Mouse (Mus musculus): ENCODE measurements around the gene Hdc. TPM values are rescaled to one million over a fixed set of nuclear protein-coding genes. Genes with fewer than 3 reads are reported as not detected.

Gene Hdc
- 16.1 and 16.2 TPM in 2 replicates for polyA plus RNA-seq (2015; fragmentation: Nextera tagmentation; extraction: Ambion mirVana)

GRCm38 (mm10) chr2:126619249-126619704, at the start of gene Hdc:
Gene Hdc, minus strand, starts transcription at chr2:126619299.
- no peak within 1 kb of the TSS for H3K9ac ChIP-seq
- no peak within 1 kb of the TSS for H3K4me3 ChIP-seq (replicated peaks)
- H3K36me3 ChIP-seq = no peaks in the 10 kb centered on the region
- no peaks in the 10 kb centered on the region for H3K4me1 ChIP-seq
- H3K4me2 ChIP-seq = no peak within 1 kb of the TSS
- H3K9me3 ChIP-seq = no peaks in the 10 kb centered on the region
- no peaks in the 10 kb centered on the region for H3K27me3 ChIP-seq (replicated peaks)
- WGBS = 66% methylated on average over 14 of the region's 14 CpGs
- no peak for ATAC-seq (ENCODE audit: insufficient read depth, low FRiP score, low read depth)
- no peak within 1 kb of the TSS for H3K27ac ChIP-seq

GRCm38 (mm10) chr2:126668621-126669252, 49.6 kb upstream of the Hdc start:
- H3K27me3 ChIP-seq (replicated peaks) = no peaks in the 10 kb centered on the region
- WGBS = 81% methylated on average over 5 of the region's 5 CpGs
- H3K4me3 ChIP-seq (replicated peaks) = no peak overlapping the region
- no peaks in the 10 kb centered on the region for H3K9me3 ChIP-seq
- no peaks in the 10 kb centered on the region for H3K36me3 ChIP-seq
- H3K4me2 ChIP-seq = no peak overlapping the region
- no peak overlapping the region for H3K27ac ChIP-seq
- no peak overlapping the region for H3K9ac ChIP-seq
- no peak for ATAC-seq (ENCODE audit: insufficient read depth, low FRiP score, low read depth)
- peaks cover 9% of the 10 kb centered on the region; the same call in 1 of the 2 replicates for H3K4me1 ChIP-seq

DNA sequence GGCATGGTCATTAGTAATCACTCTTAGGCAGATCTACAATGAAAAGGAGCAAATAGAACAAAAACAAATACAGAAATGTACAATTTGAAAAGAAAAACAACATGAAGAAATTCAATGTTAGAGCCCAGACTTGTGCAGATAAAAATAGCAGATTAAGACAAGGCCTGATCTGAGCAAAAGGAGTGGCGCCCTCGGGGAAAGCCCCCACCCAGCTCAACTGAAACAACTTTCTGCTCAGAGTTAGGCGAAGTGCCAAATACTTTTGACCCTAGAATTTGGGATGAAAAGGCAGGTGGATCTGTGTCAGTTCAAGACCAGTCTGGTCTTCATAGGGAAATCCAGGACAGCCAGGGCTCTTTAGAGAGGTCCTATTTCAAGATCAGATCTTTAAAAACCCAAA, 46.9 kb upstream of the Hdc start:
- H3K4me2 ChIP-seq = no peak overlapping the region
- ATAC-seq (ENCODE audit: insufficient read depth, low FRiP score, low read depth) = no peak
- H3K4me3 ChIP-seq (replicated peaks) = no peak overlapping the region
- H3K4me1 ChIP-seq = no peaks in the 10 kb centered on the region
- H3K9ac ChIP-seq = no peak overlapping the region
- H3K9me3 ChIP-seq = no peaks in the 10 kb centered on the region
- 78% methylated on average over 3 of the region's 3 CpGs for WGBS
- H3K36me3 ChIP-seq = no peaks in the 10 kb centered on the region
- no peak overlapping the region for H3K27ac ChIP-seq
- H3K27me3 ChIP-seq (replicated peaks) = no peaks in the 10 kb centered on the region

GRCm38 (mm10) chr2:126663481-126663880, 44.4 kb upstream of the Hdc start:
- H3K27ac ChIP-seq = no peak overlapping the region

DNA sequence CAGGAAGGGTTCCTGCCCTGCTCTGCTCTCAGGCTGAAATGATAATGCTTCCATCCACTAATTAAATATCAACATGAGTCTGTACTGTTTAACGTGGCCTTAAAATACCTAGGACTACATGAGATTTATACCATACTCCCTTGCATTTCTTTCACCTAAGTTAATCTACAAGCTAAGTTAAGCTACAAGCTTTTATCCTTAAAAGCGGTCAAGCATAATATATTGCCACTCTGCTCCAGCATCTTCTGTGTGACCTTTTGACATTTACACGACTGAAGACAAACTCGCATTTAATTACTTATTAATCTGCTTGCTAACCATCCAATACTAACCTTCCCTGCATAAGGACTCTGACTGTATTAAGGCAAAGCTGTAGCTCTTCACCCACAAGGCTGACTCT, 33.8 kb upstream of the Hdc start:
- Histone ChIP-seq H3K4me3 (replicated peaks) (no peak overlapping the region), H3K4me2 (no peak overlapping the region), H3K36me3 (peaks cover 17% of the 10 kb centered on the region; the same call in 1 of the 2 replicates), H3K9me3 (no peaks in the 10 kb centered on the region), H3K27me3 (replicated peaks) (no peaks in the 10 kb centered on the region), H3K27ac (no peak overlapping the region), H3K4me1 (no peaks in the 10 kb centered on the region), H3K9ac (no peak overlapping the region)
- no peak for ATAC-seq (ENCODE audit: insufficient read depth, low FRiP score, low read depth)
- 74% methylated on average over 4 of the region's 4 CpGs for WGBS

More at GRCm38 (mm10) chr2:126663481-126663880, 44.4 kb upstream of the Hdc start:
- H3K36me3 ChIP-seq = no peaks in the 10 kb centered on the region
- WGBS = 54% methylated on average over 4 of the region's 4 CpGs
- no peaks in the 10 kb centered on the region for H3K9me3 ChIP-seq
- no peaks in the 10 kb centered on the region for H3K27me3 ChIP-seq (replicated peaks)
- no peaks in the 10 kb centered on the region for H3K4me1 ChIP-seq
- no peak overlapping the region for H3K9ac ChIP-seq
- no peak for ATAC-seq (ENCODE audit: insufficient read depth, low FRiP score, low read depth)
- no peak overlapping the region for H3K4me3 ChIP-seq (replicated peaks)
- no peak overlapping the region for H3K4me2 ChIP-seq

DNA sequence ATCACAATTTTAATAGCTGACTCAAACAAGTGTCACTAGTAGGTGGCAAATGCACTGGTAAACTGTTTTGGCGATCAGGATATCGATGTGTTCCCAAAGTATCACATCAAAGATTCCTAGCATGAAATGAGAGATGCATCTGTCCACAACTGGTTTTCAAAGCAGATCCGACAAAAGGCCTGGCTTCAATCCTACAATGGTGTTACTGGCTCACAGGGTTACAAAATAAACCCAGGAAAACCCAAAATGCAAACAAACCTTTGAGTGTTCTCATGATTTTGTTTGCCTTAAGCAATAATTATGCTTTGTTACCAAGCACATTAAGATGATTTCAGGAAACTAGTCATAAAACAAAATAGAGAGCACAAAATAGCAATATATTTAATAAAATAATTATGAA, 28.7 kb upstream of the Hdc start:
- no peak for ATAC-seq (ENCODE audit: insufficient read depth, low FRiP score, low read depth)
- Histone ChIP-seq H3K27ac (no peak overlapping the region), H3K9ac (no peak overlapping the region), H3K27me3 (replicated peaks) (no peaks in the 10 kb centered on the region), H3K4me2 (no peak overlapping the region), H3K4me3 (replicated peaks) (no peak overlapping the region), H3K36me3 (peaks cover 24% of the 10 kb centered on the region), H3K9me3 (no peaks in the 10 kb centered on the region), H3K4me1 (no peaks in the 10 kb centered on the region)
- WGBS = 88% methylated on average over 3 of the region's 3 CpGs

DNA sequence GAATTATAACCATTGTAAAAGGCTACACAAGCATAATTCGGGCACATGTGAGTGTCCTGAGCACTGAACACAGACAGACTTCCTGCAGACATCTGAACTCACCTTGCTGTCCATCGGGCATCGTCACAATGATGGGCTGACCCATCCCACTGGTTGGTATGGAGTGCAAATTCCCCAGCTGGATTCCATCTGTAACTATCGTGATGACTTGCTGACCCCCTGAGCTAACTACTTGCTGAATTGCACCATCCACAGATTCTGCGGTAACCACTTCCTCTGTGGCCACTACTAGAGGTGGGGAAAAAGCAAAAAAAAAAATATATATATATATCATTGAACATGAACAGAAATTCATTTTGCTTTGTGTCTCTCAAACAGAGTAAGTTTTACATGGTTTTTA, 27.4 kb upstream of the Hdc start:
- Histone ChIP-seq H3K4me2 (no peak overlapping the region), H3K4me1 (no peaks in the 10 kb centered on the region), H3K27ac (no peak overlapping the region), H3K36me3 (peaks cover 25% of the 10 kb centered on the region), H3K4me3 (replicated peaks) (no peak overlapping the region), H3K27me3 (replicated peaks) (no peaks in the 10 kb centered on the region), H3K9ac (no peak overlapping the region), H3K9me3 (no peaks in the 10 kb centered on the region)
- ATAC-seq (ENCODE audit: insufficient read depth, low FRiP score, low read depth) = no peak
- WGBS = 91% methylated on average over 5 of the region's 5 CpGs

GRCm38 (mm10) chr2:126644768-126645167, 25.7 kb upstream of the Hdc start:
- Histone ChIP-seq H3K4me1 (no peaks in the 10 kb centered on the region), H3K4me3 (replicated peaks) (no peak overlapping the region), H3K4me2 (no peak overlapping the region), H3K36me3 (peaks cover 34% of the 10 kb centered on the region), H3K9me3 (no peaks in the 10 kb centered on the region), H3K9ac (no peak overlapping the region), H3K27me3 (replicated peaks) (no peaks in the 10 kb centered on the region), H3K27ac (no peak overlapping the region)
- 93% methylated on average over 1 of the region's 1 CpGs for WGBS
- ATAC-seq (ENCODE audit: insufficient read depth, low FRiP score, low read depth) = no peak

- Histone ChIP-seq H3K4me3 (replicated peaks) (no peak overlapping the region), H3K36me3 (peaks cover 27% of the 10 kb centered on the region), H3K27ac (no peak overlapping the region), H3K4me2 (no peak overlapping the region), H3K9me3 (no peaks in the 10 kb centered on the region), H3K9ac (no peak overlapping the region), H3K4me1 (no peaks in the 10 kb centered on the region), H3K27me3 (replicated peaks) (no peaks in the 10 kb centered on the region)
- WGBS = 94% methylated on average over 2 of the region's 2 CpGs
- ATAC-seq (ENCODE audit: insufficient read depth, low FRiP score, low read depth) = no peak
These were observed 21.2 kb upstream of the Hdc start for GRCm38 (mm10) chr2:126640298-126640697.

- Histone ChIP-seq H3K27me3 (replicated peaks) (no peaks in the 10 kb centered on the region), H3K4me3 (replicated peaks) (no peak overlapping the region), H3K27ac (no peak overlapping the region), H3K9ac (no peak overlapping the region), H3K36me3 (peaks cover 15% of the 10 kb centered on the region), H3K9me3 (no peaks in the 10 kb centered on the region), H3K4me2 (no peak overlapping the region), H3K4me1 (no peaks in the 10 kb centered on the region)
- ATAC-seq (ENCODE audit: insufficient read depth, low FRiP score, low read depth) = no peak
- 74% methylated on average over 12 of the region's 12 CpGs for WGBS
These were observed 17.1 kb upstream of the Hdc start for GRCm38 (mm10) chr2:126635939-126636823.

GRCm38 (mm10) chr2:126633165-126633564, 14.1 kb upstream of the Hdc start:
- Histone ChIP-seq H3K4me2 (no peak overlapping the region), H3K4me3 (replicated peaks) (no peak overlapping the region), H3K36me3 (peaks cover 4% of the 10 kb centered on the region), H3K9me3 (no peaks in the 10 kb centered on the region), H3K4me1 (no peaks in the 10 kb centered on the region), H3K9ac (no peak overlapping the region), H3K27me3 (replicated peaks) (no peaks in the 10 kb centered on the region), H3K27ac (no peak overlapping the region)
- ATAC-seq (ENCODE audit: insufficient read depth, low FRiP score, low read depth) = no peak
- WGBS = 82% methylated on average over 2 of the region's 2 CpGs

DNA sequence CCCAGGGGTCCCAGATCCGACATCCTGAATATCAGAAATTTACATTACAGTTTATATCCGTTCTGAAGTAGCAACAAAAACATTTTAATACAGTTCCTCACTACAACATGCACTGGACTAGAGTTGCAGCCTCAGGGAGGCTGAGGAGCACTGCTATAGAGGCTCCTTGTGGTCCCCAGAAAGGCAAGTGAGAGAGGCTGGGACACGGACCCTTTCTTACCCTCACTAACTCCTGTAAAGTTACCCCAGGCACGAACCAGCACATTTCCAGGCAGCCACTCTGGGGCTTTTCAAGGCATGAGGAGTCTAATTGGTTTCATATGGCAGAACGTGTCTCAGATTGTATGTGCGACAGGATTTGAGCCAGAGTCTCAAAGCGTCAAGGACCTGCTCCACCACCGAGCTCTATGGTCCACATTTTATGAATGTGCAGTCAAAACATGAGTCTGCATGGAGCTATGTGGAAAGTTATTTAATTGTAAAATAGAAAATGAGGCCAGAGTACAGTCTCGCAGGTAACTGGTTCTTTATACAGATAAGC, 9.4 kb upstream of the Hdc start:
- 88% methylated on average over 9 of the region's 9 CpGs for WGBS
- H3K4me3 ChIP-seq (replicated peaks) = no peak overlapping the region
- no peaks in the 10 kb centered on the region; the same call in 1 of the 2 replicates for H3K36me3 ChIP-seq
- no peaks in the 10 kb centered on the region for H3K27me3 ChIP-seq (replicated peaks)
- H3K4me1 ChIP-seq = no peaks in the 10 kb centered on the region
- no peak overlapping the region for H3K4me2 ChIP-seq
- H3K9ac ChIP-seq = no peak overlapping the region
- ATAC-seq (ENCODE audit: insufficient read depth, low FRiP score, low read depth) = no peak
- no peaks in the 10 kb centered on the region for H3K9me3 ChIP-seq
- H3K27ac ChIP-seq = no peak overlapping the region

Data from stomach, embryonic 15.5 days (tissue).